Mouse (Mus musculus) cerebellum, postnatal 14 days (tissue): Measurements from ENCODE around the gene Pgam5.
A peak's percentile ranks its signal among the peaks of the same experiment; 100 is the strongest.

Experiments used
- DNase-seq, 2 experiments: peaks; one replicate each; pipeline ENCODE4 v3.0.0; 2021; ENCODE audit warnings: mixed read lengths in 2 of 2

Pgam5 gene

DNA sequence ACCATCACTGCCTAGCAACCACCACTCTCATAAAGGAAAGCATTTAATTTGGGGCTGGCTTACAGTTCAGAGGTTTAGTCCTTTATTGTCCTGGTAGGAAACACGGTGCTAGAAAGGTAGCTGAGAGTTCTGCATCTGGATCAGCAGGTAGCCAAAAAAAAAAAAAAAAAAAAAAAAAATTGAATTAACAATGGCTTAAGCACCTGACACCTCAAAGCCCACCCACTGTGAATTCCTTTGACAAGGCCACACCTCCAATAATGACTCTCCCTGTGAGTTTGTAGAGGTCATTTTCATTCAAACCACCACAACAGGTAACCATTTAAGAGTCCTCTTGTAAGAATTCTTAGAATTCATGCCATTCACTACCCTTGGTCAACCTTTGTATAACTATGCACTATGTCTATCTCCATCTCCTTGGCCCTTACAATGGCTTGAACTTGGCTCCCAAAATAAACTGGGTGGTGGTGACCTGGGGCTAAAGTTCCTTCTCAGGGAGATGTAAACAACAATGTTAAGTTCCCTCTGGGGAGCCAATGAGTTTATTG is 42.3 kb downstream of the Pgam5 start:
- no peak for DNase-seq

DNA sequence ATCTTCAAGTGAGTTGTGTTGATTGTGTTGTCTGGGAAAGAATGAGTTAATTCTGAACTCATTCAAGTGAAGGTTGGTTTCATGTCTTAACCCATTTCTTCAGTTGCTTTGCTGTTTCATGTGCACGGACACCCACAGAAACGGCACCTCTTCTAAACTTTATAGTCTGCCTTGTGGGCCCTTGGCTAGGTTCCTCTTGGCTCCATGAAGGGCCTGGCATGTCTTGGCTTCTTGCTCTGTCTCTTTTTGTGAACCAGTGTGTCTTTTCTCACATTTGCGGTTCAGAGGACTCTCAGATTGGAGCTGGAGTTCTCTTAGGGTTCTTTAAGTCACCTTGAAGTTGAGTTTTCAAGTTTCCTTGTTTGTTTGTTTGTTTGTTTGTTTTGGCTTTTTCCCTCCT is 44.7 kb downstream of the Pgam5 start:
- no peak for DNase-seq

GRCm38 (mm10) chr5:110222757-110223156 is 47.0 kb downstream of the Pgam5 start:
- peak; percentile 27 for DNase-seq

DNA sequence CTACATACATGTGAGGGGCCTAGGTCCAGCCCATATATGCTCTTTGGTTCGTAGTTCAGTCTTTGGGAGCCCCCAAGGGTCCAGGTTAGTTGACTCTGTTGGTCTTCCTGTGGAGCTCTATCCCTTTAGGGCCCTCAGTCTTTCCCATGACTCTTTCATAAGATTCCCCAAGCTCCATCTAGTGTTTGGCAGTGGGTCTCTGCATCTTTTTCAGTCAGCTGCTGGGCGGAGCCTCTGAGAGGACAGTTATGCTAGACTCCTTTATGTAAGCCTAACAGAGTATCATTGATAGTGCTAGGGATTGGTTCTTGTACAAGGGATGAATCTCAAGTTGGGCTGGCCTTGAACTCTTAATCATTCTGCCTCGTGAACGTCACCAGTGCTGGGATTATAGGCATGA is 49.4 kb downstream of the Pgam5 start:
- DNase-seq, result no peak

GRCm38 (mm10) chr5:110216780-110217179 is 52.9 kb downstream of the Pgam5 start:
- no peak for DNase-seq

DNA sequence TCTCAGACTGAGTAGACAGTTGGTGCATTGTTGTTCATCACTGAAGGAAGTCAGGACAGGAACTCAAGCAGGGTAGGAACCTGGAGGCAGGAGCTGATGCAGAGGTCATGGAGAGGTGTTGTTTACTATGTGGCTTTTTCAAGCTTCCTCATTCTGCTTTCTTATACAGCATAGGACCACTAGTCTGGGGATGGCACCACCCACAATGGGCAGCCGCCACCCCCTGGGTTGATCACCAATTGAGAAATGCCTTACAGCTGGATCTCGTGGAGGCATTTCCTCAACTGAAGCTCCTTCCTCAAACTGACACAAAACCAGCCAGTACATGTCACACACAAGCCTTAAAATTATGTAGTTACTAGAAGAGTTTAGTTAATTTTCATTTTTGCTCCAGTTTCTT is 58.4 kb downstream of the Pgam5 start:
- DNase-seq, result no peak
